Mouse (Mus musculus) urinary bladder, adult 18-20 months (tissue): ENCODE data around the gene Tomm40.

Experiments
- DNase-seq, 2 experiments: peaks; one replicate each; pipeline ENCODE4 v3.0.0; 2022; ENCODE audit warnings: low spot score in 2 of 2, mixed read lengths in 2 of 2

The Tomm40 gene

GRCm38 (mm10) chr7:19705271-19705670 lies 10.0 kb downstream of the Tomm40 start:
- DNase-seq: no peak

- no peak for DNase-seq
Observed at GRCm38 (mm10) chr7:19704475-19704874, 10.8 kb downstream of the Tomm40 start.

- DNase-seq: no peak
Observed at GRCm38 (mm10) chr7:19702859-19703555, 12.2 kb downstream of the Tomm40 start.

GRCm38 (mm10) chr7:19701069-19701761 lies 14.0 kb downstream of the Tomm40 start:
- peak in 1 of 2 experiments; percentile 64 for DNase-seq

GRCm38 (mm10) chr7:19700299-19701068 lies 14.8 kb downstream of the Tomm40 start:
- no peak for DNase-seq

GRCm38 (mm10) chr7:19699827-19700148 lies 15.4 kb downstream of the Tomm40 start:
- no peak for DNase-seq

- DNase-seq: peak in 1 of 2 experiments; percentile 42
Observed at GRCm38 (mm10) chr7:19698907-19699826, 16.1 kb downstream of the Tomm40 start, which contains the start of gene Apoe. Apoe (minus strand) TSS chr7:19699188.

- no peak for DNase-seq
Observed at GRCm38 (mm10) chr7:19697949-19698906, 17.0 kb downstream of the Tomm40 start.

- no peak for DNase-seq
Observed at GRCm38 (mm10) chr7:19696336-19696873, 18.8 kb downstream of the Tomm40 start.

GRCm38 (mm10) chr7:19695881-19696280 lies 19.4 kb downstream of the Tomm40 start:
- no peak for DNase-seq

- DNase-seq: no peak
Observed at GRCm38 (mm10) chr7:19695213-19695594, 20.0 kb downstream of the Tomm40 start.

GRCm38 (mm10) chr7:19694336-19695212 lies 20.7 kb downstream of the Tomm40 start:
- DNase-seq: no peak

GRCm38 (mm10) chr7:19693421-19693820 lies 21.8 kb downstream of the Tomm40 start:
- DNase-seq: peak in 1 of 2 experiments; percentile 50

GRCm38 (mm10) chr7:19691873-19692865 lies 23.1 kb downstream of the Tomm40 start, which contains the start of gene Apoc1:
Apoc1 (minus strand) TSS chr7:19692660.
- DNase-seq: no peak

GRCm38 (mm10) chr7:19691434-19691833 lies 23.8 kb downstream of the Tomm40 start:
- DNase-seq: no peak

- no peak for DNase-seq
Observed at GRCm38 (mm10) chr7:19690845-19691244, 24.4 kb downstream of the Tomm40 start.

GRCm38 (mm10) chr7:19688611-19689010 lies 26.6 kb downstream of the Tomm40 start:
- DNase-seq: no peak

GRCm38 (mm10) chr7:19688101-19688500 lies 27.1 kb downstream of the Tomm40 start:
- no peak for DNase-seq
